Mouse (Mus musculus): ENCODE measurements around the gene Trnau1ap. TPM values are rescaled to one million over a fixed set of nuclear protein-coding genes. Genes with fewer than 3 reads are reported as not detected.
A peak's percentile ranks its signal among the peaks of the same experiment; 100 is the strongest.
"Not testable (repeated sequence)": the region's sequence is repeated elsewhere in the genome, so short reads cannot be mapped to it uniquely, and the experiment has no call there.

Trnau1ap gene
- polyA plus RNA-seq, 1 experiment, result 21.2 TPM

DNA sequence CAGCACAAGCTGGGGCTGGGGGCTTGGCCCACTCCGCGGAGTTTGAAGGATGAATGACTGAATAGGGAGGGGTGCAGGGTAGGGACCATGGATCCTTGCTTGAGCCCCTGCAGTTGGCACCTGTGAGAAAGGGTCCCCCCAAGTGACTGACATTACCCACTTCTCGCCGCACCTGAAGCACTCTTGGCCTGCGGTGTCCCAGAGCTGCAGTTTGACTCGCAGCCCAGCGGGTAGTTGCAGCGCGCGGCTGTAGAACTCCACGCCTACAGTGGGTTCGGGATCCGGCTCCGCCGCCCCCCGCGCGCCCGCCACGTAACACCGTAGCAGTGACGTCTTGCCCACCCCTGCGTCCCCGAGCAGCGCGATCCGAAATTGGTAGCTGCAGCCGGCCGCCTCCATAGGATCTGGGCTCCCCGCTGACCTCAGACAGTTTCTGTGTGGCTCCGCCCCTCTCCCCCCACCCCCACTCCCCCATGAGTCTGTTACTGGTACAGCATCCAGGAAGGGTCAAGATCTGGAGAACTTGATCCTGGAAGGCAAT lies 26.3 kb downstream of the Trnau1ap start, which contains the start of gene Rab42:
Gene Rab42 (minus strand): TSS at position 447 of the 541 bp plus-strand sequence.
- Histone ChIP-seq H3K4me3 (ENCODE audit: insufficient read depth, low read length) (peak within 1 kb of the TSS; percentile 61), H3K4me1 (ENCODE audit: control insufficient read depth, insufficient read depth, low read length) (peaks cover 2% of the 10 kb centered on the region; the same call in 1 of the 2 replicates), H3K27ac (ENCODE audit: insufficient read depth, low read depth, low read length) (no peak within 1 kb of the TSS)
- TF ChIP-seq POLR2A (IDR thresholded peaks at IDR 0.05; ENCODE audit: borderline replicate concordance, low read depth, low read length), result no peak
- no peak for TF ChIP-seq CTCF (IDR thresholded peaks at IDR 0.05; ENCODE audit: low read depth, low read length)

DNA sequence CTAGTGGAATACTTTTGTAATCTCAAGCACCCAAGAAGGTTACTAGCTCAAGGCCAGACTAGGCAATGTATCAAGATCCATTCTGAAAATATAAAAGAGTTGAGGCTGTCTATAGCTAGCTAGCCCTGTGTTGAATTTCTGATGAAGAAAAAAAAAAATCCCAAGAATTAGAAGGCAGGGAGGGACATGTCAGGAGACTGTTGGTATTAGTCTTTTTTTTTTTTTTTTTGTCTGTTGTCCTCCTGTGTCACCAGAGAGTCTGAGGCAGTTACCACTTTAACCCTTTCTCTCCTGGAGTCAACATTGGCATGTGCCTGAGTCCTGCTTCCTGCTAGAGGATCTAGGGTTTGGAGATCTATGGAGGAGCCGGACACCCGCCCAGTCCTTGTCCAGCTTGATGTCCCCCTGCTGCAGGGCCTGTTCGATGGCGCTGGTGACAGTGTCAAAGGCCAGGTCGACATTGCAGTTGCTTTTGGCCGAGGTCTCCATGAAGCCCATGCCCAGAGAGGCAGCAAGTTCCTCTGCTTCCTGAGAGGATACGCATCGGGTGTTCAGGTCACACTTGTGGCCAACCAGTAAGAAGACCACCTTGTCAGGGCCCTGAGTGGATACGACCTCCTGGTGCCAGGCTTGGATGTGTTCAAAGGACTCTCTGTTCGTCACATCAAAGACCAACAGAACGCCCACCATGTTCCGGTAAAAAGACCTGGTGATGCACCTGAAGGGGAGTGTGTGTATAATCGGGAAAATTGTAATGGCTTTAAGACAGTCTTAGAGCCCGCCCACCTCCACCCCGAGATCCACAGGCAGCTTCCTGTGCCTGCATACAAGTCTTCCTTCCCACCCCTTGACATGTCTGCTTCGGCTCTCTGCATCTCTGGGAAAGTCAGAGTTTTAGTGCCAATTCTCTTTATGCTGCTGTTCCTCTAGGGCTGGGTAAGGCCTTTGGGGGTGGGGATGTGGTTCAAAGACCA lies 27.1 kb downstream of the Trnau1ap start:
- TF ChIP-seq POLR2A (IDR thresholded peaks at IDR 0.05; ENCODE audit: borderline replicate concordance, low read depth, low read length) (no peak), CTCF (IDR thresholded peaks at IDR 0.05; ENCODE audit: low read depth, low read length) (no peak)

DNA sequence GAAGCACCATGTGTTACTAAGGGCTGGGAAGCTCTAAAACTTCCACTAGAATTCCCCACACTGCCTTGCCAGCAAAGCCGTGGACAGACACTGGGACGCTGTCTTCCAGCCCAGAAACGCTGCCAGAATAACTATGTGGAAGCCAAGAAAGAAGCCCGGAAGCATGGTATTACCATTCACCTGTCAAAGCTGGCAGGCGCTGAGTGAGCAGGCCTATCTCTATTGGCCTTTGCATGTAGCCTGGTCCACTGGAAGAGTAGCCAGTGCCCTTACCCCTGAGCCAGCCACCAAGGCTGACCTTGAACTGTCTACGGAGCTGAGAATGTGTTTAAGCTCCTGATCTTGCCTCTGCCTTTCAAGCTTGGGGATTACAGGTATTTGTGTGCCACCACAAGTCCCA lies 27.9 kb downstream of the Trnau1ap start:
- peaks cover 2% of the 10 kb centered on the region; the same call in 1 of the 2 replicates for H3K4me1 ChIP-seq (ENCODE audit: control insufficient read depth, insufficient read depth, low read length)
- TF ChIP-seq POLR2A (IDR thresholded peaks at IDR 0.05; ENCODE audit: borderline replicate concordance, low read depth, low read length), result no peak
- no peak for TF ChIP-seq CTCF (IDR thresholded peaks at IDR 0.05; ENCODE audit: low read depth, low read length)
- H3K4me3 ChIP-seq (ENCODE audit: insufficient read depth, low read length), result no peak overlapping the region
- no peak overlapping the region for H3K27ac ChIP-seq (ENCODE audit: insufficient read depth, low read depth, low read length)

More for the DNA sequence above, 27.1 kb downstream of the Trnau1ap start:
- no peak overlapping the region for H3K27ac ChIP-seq (ENCODE audit: insufficient read depth, low read depth, low read length)
- peak overlapping the region; percentile 61 for H3K4me3 ChIP-seq (ENCODE audit: insufficient read depth, low read length)
- peaks cover 2% of the 10 kb centered on the region; the same call in 1 of the 2 replicates for H3K4me1 ChIP-seq (ENCODE audit: control insufficient read depth, insufficient read depth, low read length)

DNA sequence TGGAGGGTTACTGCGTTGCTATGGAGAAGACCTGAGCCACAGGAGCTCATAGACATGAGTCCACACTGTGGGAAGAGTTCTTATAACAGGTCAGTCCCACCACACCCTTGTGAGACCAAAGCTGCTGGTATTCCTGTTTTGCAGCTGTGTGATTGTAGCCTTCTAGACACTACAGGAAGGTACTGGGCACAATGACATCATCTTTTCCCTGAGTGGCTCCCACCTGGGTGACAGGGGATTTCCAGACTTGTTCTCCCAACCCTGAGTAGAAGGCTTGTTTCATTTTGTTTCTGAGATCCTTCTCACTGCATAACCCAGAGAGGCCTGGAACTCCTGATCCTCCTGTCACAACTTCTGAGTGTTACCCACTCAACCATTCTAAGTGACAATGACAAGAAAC lies 29.5 kb downstream of the Trnau1ap start:
- Histone ChIP-seq H3K4me1 (ENCODE audit: control insufficient read depth, insufficient read depth, low read length) (no peaks in the 10 kb centered on the region), H3K27ac (ENCODE audit: insufficient read depth, low read depth, low read length) (no peak overlapping the region), H3K4me3 (ENCODE audit: insufficient read depth, low read length) (no peak overlapping the region)
- TF ChIP-seq POLR2A (IDR thresholded peaks at IDR 0.05; ENCODE audit: borderline replicate concordance, low read depth, low read length) (no peak), CTCF (IDR thresholded peaks at IDR 0.05; ENCODE audit: low read depth, low read length) (no peak)

DNA sequence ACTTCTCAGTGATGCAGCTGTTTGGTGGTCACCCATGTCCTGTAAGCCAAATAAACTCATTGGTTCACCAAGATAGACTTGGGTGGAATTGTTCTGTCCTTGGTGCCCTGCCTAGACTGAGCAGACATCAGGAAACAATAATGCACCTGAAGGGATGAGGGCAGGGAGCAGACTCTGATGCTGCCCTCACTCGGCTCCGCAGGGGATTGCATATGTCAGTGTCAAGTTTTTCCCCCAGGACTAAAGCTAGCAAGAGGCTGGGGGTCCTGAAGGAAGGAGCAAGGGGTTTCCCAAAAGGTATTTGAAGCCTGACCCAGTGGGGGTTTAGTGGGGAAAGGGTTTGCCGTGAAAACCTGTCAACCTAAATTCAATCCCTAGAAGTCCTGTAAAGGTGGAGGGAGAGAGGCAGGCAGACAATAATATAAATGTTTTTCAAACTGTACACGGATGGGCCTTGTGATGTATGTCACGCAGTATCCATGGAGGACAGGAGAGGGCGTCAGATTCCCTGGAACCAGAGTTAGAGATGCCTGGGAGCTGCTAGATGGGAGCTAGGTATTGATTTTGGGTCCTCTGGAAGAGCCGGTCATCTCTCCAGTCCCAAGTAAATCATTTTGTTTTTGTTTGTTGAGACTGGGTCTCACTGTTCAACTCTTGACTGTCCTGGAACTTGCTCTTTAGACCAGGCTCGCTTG lies 33.5 kb downstream of the Trnau1ap start:
- Histone ChIP-seq H3K4me3 (ENCODE audit: insufficient read depth, low read length) (no peak overlapping the region), H3K27ac (ENCODE audit: insufficient read depth, low read depth, low read length) (no peak overlapping the region), H3K4me1 (ENCODE audit: control insufficient read depth, insufficient read depth, low read length) (no peaks in the 10 kb centered on the region)
- TF ChIP-seq POLR2A (IDR thresholded peaks at IDR 0.05; ENCODE audit: borderline replicate concordance, low read depth, low read length) (no peak), CTCF (IDR thresholded peaks at IDR 0.05; ENCODE audit: low read depth, low read length) (no peak)

DNA sequence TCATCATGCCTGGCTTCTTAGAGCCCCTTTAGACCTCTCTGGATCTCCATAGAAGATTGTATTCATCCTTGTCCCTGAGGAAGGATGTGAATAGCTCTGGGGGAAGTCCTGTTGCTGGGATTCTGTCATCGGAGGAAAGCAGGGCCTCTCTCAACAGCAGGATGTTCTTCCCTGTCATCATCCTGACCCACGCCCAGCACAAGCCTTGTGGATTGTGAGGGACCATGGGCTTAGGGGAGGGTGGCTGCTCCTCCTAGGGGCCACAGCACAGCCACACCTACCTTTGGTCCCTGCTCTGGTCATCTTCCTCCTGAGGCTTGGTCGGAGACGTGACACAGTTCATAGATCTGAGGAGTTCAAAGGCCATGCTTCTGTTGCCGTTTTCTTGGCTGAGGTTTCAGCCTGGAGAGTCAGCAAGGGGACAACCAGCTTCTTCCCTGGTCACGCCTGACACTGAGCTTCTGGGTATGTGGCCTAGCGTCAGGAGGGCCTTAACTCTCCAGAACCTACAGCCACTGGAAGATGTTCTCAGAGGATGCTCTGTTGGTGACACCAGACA lies 35.6 kb downstream of the Trnau1ap start:
- Histone ChIP-seq H3K27ac (ENCODE audit: insufficient read depth, low read depth, low read length) (no peak overlapping the region), H3K4me1 (ENCODE audit: control insufficient read depth, insufficient read depth, low read length) (no peaks in the 10 kb centered on the region), H3K4me3 (ENCODE audit: insufficient read depth, low read length) (no peak overlapping the region)
- TF ChIP-seq POLR2A (IDR thresholded peaks at IDR 0.05; ENCODE audit: borderline replicate concordance, low read depth, low read length), result no peak
- TF ChIP-seq CTCF (IDR thresholded peaks at IDR 0.05; ENCODE audit: low read depth, low read length), result no peak

DNA sequence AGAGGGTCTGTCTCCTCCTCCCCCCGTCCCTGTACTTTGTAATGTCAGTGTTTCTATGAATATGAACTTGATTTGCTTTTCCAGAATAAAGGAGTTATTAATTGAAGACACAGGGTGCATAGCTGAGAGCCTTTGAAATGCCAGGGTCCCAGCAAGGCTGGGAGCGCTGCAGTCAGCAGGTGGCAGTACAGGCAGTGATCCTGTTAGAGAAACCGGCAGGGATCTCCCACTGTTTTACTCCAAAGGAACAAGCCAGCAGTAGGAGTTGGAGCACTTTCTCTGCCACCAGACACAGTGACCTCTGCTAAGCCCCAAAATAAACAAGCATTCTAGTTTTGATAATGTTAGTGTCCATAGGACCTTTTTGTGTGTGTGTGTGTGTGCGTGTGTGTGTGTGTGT lies 36.4 kb downstream of the Trnau1ap start:
- no peak for TF ChIP-seq POLR2A (IDR thresholded peaks at IDR 0.05; ENCODE audit: borderline replicate concordance, low read depth, low read length)
- peak; percentile 24; the same call in 1 of the 2 replicates for TF ChIP-seq CTCF (IDR thresholded peaks at IDR 0.05; ENCODE audit: low read depth, low read length)
- H3K4me1 ChIP-seq (ENCODE audit: control insufficient read depth, insufficient read depth, low read length), result no peaks in the 10 kb centered on the region

DNA sequence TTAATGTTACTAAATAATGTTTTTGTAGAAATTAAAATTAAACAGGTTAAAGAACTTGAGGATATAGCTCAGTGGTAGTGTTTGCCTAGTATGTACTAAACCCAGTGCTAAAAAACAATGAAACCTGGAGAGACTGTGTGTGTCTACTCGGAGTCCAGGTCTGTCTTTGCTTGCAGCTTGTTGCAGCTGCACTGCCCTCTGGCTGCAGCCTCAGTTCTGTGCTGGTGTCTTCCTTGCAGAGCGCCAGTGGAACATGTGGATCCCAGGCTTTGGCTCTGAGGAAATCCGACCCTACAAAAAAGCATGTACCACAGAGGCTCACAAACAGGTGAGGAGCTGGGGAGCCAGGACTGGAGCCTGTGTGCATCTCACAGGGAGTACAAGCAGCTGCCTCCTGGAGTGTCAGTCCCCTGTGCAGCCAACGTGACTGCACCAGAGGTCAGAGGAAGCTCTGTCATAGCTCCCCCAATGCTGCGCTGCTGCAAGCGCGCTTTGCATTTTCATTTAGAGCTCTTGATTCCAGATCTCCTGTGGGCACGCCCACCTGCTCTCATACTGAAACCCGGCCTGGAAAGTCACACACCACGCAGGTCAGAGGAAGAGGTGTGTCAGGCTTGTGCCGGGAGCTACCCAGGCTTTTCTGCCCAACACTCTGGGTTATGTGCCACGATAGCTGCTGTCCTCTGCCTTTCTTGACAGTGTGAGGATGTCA lies 37.6 kb downstream of the Trnau1ap start:
- H3K27ac ChIP-seq (ENCODE audit: insufficient read depth, low read depth, low read length), result no peak overlapping the region
- TF ChIP-seq POLR2A (IDR thresholded peaks at IDR 0.05; ENCODE audit: borderline replicate concordance, low read depth, low read length) (no peak), CTCF (IDR thresholded peaks at IDR 0.05; ENCODE audit: low read depth, low read length) (no peak)
- H3K4me3 ChIP-seq (ENCODE audit: insufficient read depth, low read length), result no peak overlapping the region
- H3K4me1 ChIP-seq (ENCODE audit: control insufficient read depth, insufficient read depth, low read length), result no peaks in the 10 kb centered on the region

More for the DNA sequence above, 36.4 kb downstream of the Trnau1ap start:
- no peak overlapping the region for H3K4me3 ChIP-seq (ENCODE audit: insufficient read depth, low read length)
- no peak overlapping the region for H3K27ac ChIP-seq (ENCODE audit: insufficient read depth, low read depth, low read length)

DNA sequence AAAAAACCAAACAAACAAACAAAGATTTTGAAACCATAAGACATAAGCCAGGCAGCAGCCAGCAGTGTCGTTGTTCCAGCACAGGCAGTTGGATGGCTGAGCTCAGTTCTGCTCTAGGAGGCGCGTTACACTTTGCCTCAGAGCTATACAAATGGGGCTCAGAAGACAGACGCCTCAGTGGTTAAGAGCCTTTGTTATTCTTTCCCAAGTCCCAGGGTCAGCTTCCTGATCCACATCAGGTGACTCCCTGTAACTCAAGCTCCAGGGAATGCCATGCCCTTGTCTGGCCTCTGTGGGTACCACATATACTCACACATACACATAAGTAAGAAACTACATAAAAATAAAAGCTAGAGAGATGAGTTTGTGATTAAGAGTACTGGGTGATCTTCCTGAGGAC lies 38.3 kb downstream of the Trnau1ap start:
- TF ChIP-seq POLR2A (IDR thresholded peaks at IDR 0.05; ENCODE audit: borderline replicate concordance, low read depth, low read length) (no peak), CTCF (IDR thresholded peaks at IDR 0.05; ENCODE audit: low read depth, low read length) (no peak)
- Histone ChIP-seq H3K4me1 (ENCODE audit: control insufficient read depth, insufficient read depth, low read length) (no peaks in the 10 kb centered on the region), H3K4me3 (ENCODE audit: insufficient read depth, low read length) (no peak overlapping the region), H3K27ac (ENCODE audit: insufficient read depth, low read depth, low read length) (no peak overlapping the region)

DNA sequence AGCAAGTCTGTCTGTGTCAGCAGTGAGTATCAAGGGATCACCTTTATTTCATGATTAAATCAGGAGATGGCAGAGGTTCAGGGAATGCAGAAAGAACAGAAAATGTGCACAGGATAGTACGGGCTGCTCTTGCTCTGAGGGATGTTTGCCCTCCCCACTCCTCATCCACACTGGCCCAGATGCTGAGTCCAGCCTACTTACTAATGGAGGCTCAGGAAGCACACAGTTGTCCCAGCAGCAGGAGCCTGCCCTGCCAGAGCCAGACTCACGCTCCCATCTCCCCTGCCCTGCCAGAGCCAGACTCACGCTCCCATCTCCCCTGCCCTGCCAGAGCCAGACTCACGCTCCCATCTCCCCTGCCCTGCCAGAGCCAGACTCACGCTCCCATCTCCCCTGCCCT lies 40.5 kb downstream of the Trnau1ap start:
- not testable (repeated sequence) for H3K4me3 ChIP-seq (ENCODE audit: insufficient read depth, low read length); H3K4me1 ChIP-seq (ENCODE audit: control insufficient read depth, insufficient read depth, low read length); H3K27ac ChIP-seq (ENCODE audit: insufficient read depth, low read depth, low read length)
